Mouse (Mus musculus): ENCODE data around the gene Naa38.

Naa38 gene

GRCm38 (mm10) chr11:69401210-69401637 is 5.9 kb downstream of the Naa38 start:
- DNase-seq: peak; percentile 87 to 88

DNA sequence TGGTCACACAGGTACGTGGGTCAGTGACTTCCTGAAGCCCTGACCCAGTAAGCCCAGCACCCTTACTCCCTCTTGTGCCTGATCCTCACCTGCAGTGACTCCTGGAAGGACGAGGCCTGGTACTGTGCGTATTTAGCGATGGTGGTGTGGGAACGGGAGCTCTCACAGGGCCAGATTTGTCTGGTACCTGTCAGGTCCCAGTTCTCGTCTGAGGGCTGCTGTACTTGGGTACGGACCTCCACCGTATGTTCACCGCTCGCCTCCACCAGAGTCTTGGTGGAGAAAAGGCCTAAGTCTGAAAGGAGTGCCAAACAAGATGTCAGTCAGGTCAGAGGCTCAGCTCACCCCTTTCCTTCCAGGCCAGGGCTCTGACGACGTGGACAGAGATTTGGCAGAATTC is 6.7 kb downstream of the Naa38 start:
- no peak for DNase-seq

DNA sequence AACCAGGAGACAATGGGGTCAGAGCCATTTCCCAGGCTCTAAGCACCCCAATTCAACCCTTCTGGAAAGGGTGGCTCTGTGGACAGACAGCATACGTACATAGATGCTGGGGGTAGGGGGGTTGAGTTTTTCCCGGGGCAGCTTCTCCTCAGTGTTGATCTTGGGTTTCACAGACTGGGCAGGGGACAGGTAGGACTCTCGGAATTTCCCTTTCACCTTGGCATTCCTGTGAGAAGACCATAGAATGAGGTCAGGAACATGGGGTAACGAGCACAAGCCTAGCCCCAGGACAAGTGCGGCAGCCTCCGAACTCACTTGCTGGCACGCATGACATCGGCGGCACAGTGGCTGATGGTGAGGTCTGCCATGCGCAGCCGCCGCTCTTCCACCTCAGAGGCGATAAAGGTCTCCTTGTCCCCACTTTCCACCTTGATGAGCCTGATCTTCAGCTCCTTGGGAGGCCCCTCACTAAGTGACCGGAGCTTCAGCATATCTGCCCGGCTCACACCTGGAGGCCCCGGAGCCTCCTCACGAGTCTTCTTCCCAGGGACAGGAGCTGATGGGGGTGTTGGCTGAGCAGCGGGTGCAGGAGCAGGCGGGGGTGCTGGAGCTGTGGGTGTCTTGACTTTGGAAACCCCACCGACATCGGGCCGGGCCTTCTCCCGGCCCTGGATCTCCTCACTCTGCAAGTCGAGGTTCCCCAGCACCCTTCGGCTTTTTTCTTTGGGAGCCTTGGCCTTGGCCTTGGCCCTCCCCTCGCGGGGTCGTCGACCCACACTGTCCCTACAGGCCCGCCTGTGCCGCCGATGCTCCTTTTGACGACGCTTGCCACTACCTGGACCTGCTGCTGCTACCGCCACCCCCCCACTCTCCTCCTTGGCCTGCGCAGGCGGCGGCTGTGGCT is 8.7 kb downstream of the Naa38 start:
- no peak for DNase-seq

DNA sequence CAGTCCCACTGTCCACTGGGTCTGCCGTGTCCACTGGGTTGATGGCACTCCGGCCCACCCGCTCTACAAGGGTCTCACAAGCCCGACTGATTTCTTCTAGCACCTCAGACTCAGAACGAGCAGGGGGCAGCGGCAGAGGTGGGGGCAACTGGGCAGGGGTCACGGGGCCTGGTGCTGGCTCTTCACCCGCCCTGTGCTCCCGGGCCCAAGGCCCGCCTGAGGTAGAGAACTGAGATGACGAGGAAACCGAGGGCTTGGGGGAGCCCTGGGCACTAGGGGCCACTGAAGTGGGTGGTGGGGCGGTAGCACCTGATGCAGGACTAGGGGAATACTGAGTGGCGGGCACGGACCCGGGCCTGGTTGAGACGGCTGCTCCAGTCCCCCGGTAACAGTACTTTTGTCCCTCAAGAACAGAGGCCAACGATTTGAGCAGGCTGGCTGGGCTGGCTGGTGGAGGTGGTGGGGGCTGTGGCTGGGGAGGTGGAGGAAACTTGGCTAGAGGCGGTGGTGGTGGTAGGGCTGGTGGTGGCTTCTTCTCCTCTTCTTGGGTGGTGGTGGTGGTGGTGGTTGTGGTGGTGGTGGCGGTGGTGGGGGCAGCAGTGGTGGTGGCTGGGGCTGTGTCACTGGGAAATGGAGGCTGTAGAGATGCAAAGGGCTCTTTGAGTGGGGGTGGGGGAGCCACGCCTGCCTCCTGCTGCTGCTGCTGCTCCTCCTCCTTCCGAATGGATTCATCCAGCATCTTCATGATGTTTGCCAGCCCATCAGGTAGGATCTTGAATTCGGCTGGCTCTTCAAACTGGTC is 9.5 kb downstream of the Naa38 start:
- no peak for DNase-seq

- no peak for DNase-seq
Measured at GRCm38 (mm10) chr11:69405397-69406200, 10.3 kb downstream of the Naa38 start.

- DNase-seq: no peak
Measured at GRCm38 (mm10) chr11:69406282-69406681, 11.0 kb downstream of the Naa38 start.

DNA sequence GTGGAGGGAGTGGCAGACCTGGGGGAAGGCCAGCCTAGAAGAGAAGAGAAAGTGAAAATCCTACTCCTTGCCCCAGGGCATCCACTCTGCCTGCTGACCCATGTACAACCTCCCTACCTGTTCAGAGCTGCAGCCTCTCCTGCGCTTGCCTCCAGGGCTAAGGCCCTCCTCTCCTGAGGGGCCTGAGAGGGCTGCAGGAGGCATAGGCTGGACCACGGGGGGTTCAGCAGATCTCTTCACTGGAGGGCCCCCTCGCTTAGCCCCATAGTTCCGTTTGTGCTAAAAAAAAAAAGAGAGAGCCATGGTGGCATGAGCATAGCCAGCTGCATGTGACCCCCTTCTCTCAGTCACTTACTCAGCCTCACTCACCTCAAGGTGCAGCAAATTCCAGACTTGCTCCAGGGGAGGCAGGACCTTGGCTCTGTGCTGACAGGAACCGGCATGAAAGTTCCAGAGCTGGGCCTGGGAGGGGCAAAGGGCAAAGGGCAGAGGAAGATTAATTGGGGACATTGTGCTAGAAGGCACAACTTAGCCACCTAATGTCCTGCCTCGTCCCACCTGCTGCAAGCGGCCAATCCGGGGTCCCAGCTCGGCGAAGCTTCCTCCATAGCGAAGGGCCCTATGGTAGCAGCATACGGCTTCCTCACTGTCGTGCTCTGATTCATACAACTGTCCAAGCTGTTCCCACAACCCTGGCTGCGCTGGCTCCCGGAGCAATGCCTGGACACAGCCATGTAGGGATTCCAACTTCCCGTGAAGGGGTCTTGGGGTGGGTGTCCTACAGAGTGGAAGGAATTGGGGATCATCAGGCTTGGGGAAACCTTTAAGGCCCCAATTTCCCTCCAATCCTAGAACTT is 11.8 kb downstream of the Naa38 start:
- DNase-seq: no peak

DNA sequence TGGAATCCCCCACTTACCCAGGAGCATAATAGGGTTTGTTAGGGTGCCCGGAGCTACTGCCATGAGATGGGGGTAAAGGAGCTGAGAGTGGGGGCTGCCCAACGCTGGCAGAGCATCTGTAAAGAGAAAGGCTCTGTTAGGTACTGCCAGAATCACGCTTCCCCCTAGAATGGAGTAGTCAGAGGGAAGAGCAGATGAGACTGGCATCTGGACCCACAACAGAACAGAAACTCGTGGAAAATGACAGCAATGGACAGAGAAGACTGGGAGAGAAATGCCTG is 12.4 kb downstream of the Naa38 start:
- DNase-seq: no peak

- DNase-seq: peak; percentile 77 to 78
Measured at GRCm38 (mm10) chr11:69408541-69409377, 13.5 kb downstream of the Naa38 start.

DNA sequence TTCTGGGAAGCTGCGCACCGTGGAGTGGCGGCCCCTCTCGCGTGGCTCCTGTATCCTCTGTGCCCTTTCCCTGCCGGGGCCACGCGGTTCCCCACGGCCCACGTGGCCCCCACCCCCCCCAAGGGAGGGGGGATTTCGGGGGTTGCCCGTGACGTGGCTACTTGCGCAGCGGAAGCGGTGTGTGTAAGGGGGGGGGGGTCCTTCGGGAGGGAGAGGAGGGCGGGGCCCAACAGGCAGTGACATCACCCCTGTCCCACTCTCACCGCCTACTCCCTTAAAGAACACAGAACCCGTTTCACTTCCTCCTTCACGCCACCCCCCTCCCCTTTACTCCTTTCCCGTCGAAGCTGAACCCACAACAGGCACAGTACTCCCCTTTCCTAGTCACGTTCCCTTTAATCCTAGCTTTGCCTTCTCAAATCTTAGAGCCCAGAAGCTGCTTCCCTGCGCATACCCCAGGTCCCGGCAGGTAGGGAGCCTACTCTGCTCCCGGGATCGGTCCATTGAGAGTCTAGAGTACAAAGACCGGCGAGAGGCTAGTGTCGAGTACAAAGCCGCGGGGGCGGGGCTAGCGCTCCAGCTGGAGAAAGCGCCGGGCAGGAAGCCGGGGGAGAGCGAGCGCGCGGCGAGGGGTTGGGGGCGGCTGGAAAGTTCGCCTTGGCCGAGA is 14.2 kb downstream of the Naa38 start:
- DNase-seq: peak; percentile 94 to 95

DNA sequence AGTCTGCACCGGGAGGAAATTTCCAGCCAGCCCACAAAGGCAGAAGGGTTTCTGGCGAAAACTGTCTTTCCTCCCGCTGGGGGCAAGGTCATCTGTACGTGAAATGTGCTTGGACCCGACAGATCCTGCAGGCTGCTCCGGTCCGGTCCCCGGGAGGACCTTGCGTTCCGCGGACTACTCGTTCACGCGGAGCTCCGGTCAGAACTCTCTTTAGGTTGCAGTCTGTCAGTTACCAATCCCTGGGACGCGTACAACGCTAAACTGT is 14.7 kb downstream of the Naa38 start:
- no peak for DNase-seq

DNA sequence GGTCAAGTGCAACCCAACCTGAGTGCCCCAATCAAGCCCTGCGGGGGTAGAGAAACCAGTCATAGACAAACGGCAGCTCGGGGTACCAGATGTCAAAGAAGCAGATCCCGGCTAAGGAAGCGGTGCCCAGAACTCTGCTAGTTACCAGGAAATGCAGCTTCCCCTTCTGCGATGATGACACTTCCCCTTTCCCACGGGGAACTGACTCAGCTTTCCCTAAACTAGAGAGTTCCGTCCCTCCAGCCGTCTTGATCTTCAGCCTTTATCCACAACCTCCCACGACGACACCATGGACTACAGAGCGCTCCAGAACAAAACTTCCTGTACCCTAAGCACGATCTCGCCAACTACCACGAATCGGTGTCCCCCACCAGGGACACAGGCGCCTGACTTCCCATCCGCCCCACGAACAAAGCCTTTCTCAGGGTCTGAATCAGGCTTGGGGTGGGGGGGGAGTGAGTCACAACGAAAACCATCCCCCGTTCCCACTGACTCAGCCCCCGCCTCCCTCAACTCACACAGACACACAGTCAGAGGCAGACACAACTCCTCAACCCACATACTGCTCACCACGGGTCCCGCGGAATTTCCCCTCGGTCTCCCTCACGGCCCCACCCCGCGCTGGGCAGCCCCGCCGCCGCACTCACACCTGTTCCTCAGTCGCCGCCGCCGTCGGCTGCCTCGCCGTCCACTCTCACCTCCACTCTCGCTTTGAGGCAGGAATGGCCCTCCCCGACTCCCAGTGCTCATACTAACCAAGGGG is 15.2 kb downstream of the Naa38 start:
- DNase-seq: peak; percentile 91 to 93

DNA sequence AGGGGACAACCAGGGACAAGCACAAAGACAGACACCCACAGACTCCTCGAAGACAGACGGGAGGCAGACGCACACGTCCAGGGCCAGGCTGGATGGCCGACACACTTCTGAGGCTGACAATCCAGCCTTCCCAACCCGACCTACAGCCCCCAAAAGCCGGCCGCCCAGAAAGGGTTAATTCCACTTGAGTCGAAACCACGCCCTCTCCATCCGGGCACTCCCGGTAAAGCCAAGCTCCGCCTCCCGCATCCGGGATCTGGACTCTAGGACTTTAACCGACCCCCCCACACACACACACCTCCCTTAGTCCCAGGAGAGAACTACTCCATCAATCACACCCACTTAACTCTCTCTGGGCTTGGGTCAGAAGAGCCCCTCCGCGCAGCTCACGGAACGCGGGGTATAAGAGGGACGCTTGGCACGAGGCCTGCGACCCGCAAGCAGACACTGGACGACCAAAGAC is 15.8 kb downstream of the Naa38 start:
- peak; percentile 86 to 88 for DNase-seq

- DNase-seq: peak; percentile 64 to 66
Measured at GRCm38 (mm10) chr11:69411538-69412203, 16.4 kb downstream of the Naa38 start.

DNA sequence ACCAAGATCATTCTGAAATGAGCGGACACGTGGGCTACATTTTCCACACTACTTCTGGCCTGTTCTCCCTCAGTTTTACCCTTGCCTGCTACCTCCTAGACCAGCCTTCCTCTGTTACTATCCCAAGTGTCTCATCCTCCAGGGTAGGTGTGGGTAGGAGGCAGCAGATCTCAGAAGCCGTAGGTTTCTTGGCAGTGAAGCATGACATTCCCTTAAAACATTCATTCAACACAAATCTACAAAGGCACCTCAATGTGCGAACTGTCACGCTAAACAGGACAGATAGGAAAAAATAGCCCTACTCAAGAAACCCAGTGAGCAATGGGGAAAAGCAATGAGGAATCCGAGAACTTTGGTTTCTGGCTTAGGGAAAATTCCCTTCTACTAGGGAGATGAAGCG is 17.3 kb downstream of the Naa38 start:
- DNase-seq: no peak

DNA sequence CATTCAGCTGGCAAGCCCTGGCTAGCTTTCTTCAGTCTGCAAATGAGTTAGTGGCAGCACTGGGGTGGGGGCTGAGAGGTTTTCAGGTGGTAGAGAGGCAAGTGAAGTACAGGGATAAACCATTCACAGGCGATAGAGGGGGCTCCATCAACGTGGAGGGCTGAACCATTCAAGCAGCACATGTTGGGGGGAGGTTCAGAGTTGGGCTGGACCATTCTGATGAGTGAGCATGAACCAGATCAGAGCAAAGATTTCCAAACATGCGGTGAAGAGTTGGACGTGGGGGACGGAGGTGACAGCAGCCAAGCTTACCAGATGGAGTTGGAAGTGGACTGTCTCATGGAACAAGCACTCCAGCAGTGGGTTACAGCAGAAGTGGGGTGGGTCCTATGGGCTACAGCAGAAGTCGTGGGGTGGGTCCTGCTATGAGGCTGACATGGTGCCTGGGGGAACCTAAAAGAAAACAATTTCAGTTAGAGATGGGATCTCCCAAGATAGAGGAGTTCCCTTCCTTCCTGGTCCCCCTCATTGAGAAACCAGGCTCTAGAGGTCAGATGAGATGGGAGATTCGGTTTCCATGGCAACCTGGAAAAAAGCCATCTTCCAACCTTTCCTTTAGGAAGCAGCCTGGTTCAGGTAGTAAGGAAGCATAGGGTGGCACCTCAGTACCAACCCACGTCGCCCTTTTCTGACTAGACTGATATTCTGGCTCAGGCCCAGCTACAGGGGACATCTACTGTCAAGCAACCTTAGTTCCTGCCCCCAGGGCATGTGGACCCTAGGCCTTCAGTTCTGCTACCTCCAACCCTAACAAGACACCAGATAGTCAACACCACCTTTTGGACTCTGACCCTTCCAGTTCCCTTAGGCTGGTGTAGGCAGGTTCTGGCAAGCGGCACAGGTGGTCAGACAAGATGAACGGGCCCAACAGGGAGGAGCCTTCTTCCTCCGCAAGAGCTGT is 18.2 kb downstream of the Naa38 start, which contains the start of gene Kdm6b:
TSS of gene Kdm6b (minus strand) at position 455 of the 961 bp plus-strand sequence.
- DNase-seq: no peak

- no peak for DNase-seq
Measured at GRCm38 (mm10) chr11:69414421-69415326, 19.4 kb downstream of the Naa38 start.

Data from B cell, adult 2 months (primary cell).